In the genomic region with DNA sequence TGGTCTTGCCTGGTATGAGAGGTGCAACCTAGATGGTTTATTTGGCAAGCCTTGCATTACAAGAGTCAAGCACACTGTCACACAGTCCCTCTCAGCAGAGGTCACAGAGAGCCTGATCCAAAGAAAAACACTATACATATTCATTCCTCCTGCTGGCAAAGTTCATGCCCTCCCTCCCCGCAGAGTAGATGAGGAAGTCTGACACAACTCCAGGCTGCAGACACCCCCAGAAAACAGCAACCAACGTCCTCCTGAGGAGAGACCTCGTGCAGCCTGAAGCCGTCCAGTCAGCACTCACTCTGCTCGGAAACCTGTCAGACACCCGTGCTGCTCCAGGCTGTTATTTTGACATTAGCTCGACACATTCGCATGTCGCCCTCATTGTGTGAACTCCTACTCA, we compare ENCODE assay signal across 11 mouse cellular contexts.
DNase-seq lines count a peak whose midpoint lies in the region; ATAC-seq and TF ChIP-seq lines count a peak whose summit lies in the region.
"Had no signal": no experiment of that assay in that cellular context is flagged by ENCODE, and none has a peak within 500 bp of the region (broad histone marks: within the 10 kb centered on the region; RNA-seq: fewer than 3 reads in every experiment).

No protein-coding gene starts in this region.

- no peaks in the 10 kb centered on the region for H3K36me3 ChIP-seq in hindbrain, embryonic 10.5 days
- H3K36me3 ChIP-seq in hindbrain, embryonic 12.5 days = no peaks in the 10 kb centered on the region
- H3K36me3 ChIP-seq in lung, embryonic 14.5 days (ENCODE audit: insufficient read depth) = no peaks in the 10 kb centered on the region
- H3K36me3 ChIP-seq in forebrain, embryonic 16.5 days (ENCODE audit: control insufficient read depth, insufficient read depth) = no peaks in the 10 kb centered on the region
- no peaks in the 10 kb centered on the region for H3K36me3 ChIP-seq in stomach, postnatal 0 days (ENCODE audit: control insufficient read depth, insufficient read depth, low read length)

- no peaks in the 10 kb centered on the region for H3K27me3 ChIP-seq in hindbrain, embryonic 10.5 days (ENCODE audit: insufficient read depth, poor library complexity, severe bottlenecking)
- H3K27me3 ChIP-seq in hindbrain, embryonic 12.5 days = no peaks in the 10 kb centered on the region
- no peaks in the 10 kb centered on the region for H3K27me3 ChIP-seq in lung, embryonic 14.5 days (ENCODE audit: insufficient read depth, low read length)
- no peaks in the 10 kb centered on the region for H3K27me3 ChIP-seq in forebrain, embryonic 16.5 days (replicated peaks; ENCODE audit: control insufficient read depth, insufficient read depth, low read length)
- no peaks in the 10 kb centered on the region for H3K27me3 ChIP-seq in stomach, postnatal 0 days (ENCODE audit: control insufficient read depth, insufficient read depth, low read length)
- H3K27me3 ChIP-seq: CH12.LX had no signal

- H3K4me3 ChIP-seq in hindbrain, embryonic 10.5 days = no peak overlapping the region
- no peak overlapping the region for H3K4me3 ChIP-seq in hindbrain, embryonic 12.5 days
- H3K4me3 ChIP-seq in lung, embryonic 14.5 days (ENCODE audit: low read depth, low read length) = no peak overlapping the region
- no peak overlapping the region for H3K4me3 ChIP-seq in forebrain, embryonic 16.5 days (replicated peaks; ENCODE audit: low read length)
- H3K4me3 ChIP-seq in stomach, postnatal 0 days (ENCODE audit: low read depth, low read length) = no peak overlapping the region
- no peak overlapping the region for H3K4me3 ChIP-seq in left cerebral cortex, adult 2 months

- no peak for TF ChIP-seq CTCF in lung, embryonic 14.5 days (IDR thresholded peaks at IDR 0.05; ENCODE audit: low read depth)
- no peak for TF ChIP-seq CTCF in stomach, postnatal 0 days (IDR thresholded peaks at IDR 0.05; ENCODE audit: low read depth)
- TF ChIP-seq CTCF in left cerebral cortex, adult 2 months (IDR thresholded peaks at IDR 0.05) = no peak

- peaks cover 12% of the 10 kb centered on the region for H3K4me1 ChIP-seq in hindbrain, embryonic 10.5 days (replicated peaks)
- no peaks in the 10 kb centered on the region for H3K4me1 ChIP-seq in hindbrain, embryonic 12.5 days
- no peaks in the 10 kb centered on the region for H3K4me1 ChIP-seq in lung, embryonic 14.5 days (ENCODE audit: insufficient read depth)
- H3K4me1 ChIP-seq in forebrain, embryonic 16.5 days (replicated peaks; ENCODE audit: control insufficient read depth, insufficient read depth, low read length) = peaks cover 5% of the 10 kb centered on the region; the same call in 1 of the 2 replicates
- no peaks in the 10 kb centered on the region for H3K4me1 ChIP-seq in stomach, postnatal 0 days (replicated peaks; ENCODE audit: control insufficient read depth, insufficient read depth)

- TF ChIP-seq EP300 in stomach, postnatal 0 days (optimal IDR thresholded peaks at IDR 0.05) = no peak

- ATAC-seq in hindbrain, embryonic 12.5 days (ENCODE audit: low FRiP score) = no peak
- peak; percentile 28; the same call in 1 of the 2 replicates for ATAC-seq in lung, embryonic 14.5 days (ENCODE audit: insufficient read depth)
- peak; percentile 85 for ATAC-seq in forebrain, embryonic 16.5 days
- no peak for ATAC-seq in stomach, postnatal 0 days (ENCODE audit: low FRiP score, low TSS enrichment)

- DNase-seq in hindbrain, embryonic 10.5 days (ENCODE audit: low spot score) = peak; percentile 14
- DNase-seq in lung, embryonic 14.5 days = peak; percentile 13
- DNase-seq in lung, postnatal 10 days = no peak
- DNase-seq in stomach, postnatal 0 days (ENCODE audit: low spot score) = no peak
- DNase-seq in left cerebral cortex, adult 2 months (ENCODE audit: extremely low spot score in 1 of 2, low spot score in 2 of 2) = no peak
- DNase-seq: cerebellum, adult 9-11 months; lung, adult 18-20 months had no signal

- H3K27ac ChIP-seq in hindbrain, embryonic 10.5 days = no peak overlapping the region
- no peak overlapping the region for H3K27ac ChIP-seq in hindbrain, embryonic 12.5 days
- H3K27ac ChIP-seq in lung, embryonic 14.5 days (ENCODE audit: low read depth) = no peak overlapping the region
- H3K27ac ChIP-seq in forebrain, embryonic 16.5 days (ENCODE audit: low read length) = no peak overlapping the region
- 0 out of 2 replicates have a peak overlapping the region, but pooled peaks have one; percentile 30 for H3K27ac ChIP-seq in stomach, postnatal 0 days (replicated peaks)
- no peak overlapping the region for H3K27ac ChIP-seq in left cerebral cortex, adult 2 months

- WGBS in hindbrain, embryonic 10.5 days = 30% methylated on average over 9 of the region's 9 CpGs
- 26% methylated on average over 9 of the region's 9 CpGs for WGBS in hindbrain, embryonic 12.5 days
- WGBS in lung, embryonic 14.5 days = 17% methylated on average over 9 of the region's 9 CpGs
- 23% methylated on average over 9 of the region's 9 CpGs for WGBS in forebrain, embryonic 16.5 days
- WGBS in stomach, postnatal 0 days = 29% methylated on average over 9 of the region's 9 CpGs

- no peaks in the 10 kb centered on the region for H3K9me3 ChIP-seq in hindbrain, embryonic 10.5 days
- no peaks in the 10 kb centered on the region for H3K9me3 ChIP-seq in hindbrain, embryonic 12.5 days (replicated peaks)
- no peaks in the 10 kb centered on the region for H3K9me3 ChIP-seq in lung, embryonic 14.5 days (ENCODE audit: low read depth, low read length)
- H3K9me3 ChIP-seq in forebrain, embryonic 16.5 days (ENCODE audit: control insufficient read depth, low read length) = no peaks in the 10 kb centered on the region
- no peaks in the 10 kb centered on the region for H3K9me3 ChIP-seq in stomach, postnatal 0 days (ENCODE audit: control insufficient read depth, low read length)

- H3K9ac ChIP-seq in hindbrain, embryonic 12.5 days = no peak overlapping the region
- H3K9ac ChIP-seq in lung, embryonic 14.5 days = no peak overlapping the region
- H3K9ac ChIP-seq in forebrain, embryonic 16.5 days (replicated peaks; ENCODE audit: low read depth, low read length) = no peak overlapping the region
- H3K9ac ChIP-seq in stomach, postnatal 0 days (ENCODE audit: low read length) = no peak overlapping the region

- intact Hi-C loops in left cerebral cortex, adult 2 months (cut with DNase I) = no loop called here

- H3K4me2 ChIP-seq in hindbrain, embryonic 12.5 days (replicated peaks) = no peak overlapping the region
- no peak overlapping the region for H3K4me2 ChIP-seq in lung, embryonic 14.5 days
- H3K4me2 ChIP-seq in forebrain, embryonic 16.5 days (ENCODE audit: low read length) = no peak overlapping the region
- H3K4me2 ChIP-seq in stomach, postnatal 0 days (replicated peaks; ENCODE audit: low read depth) = no peak overlapping the region
- H3K4me2 ChIP-seq: heart, embryonic 11.5 days had no signal

Comparison
In these comparisons a context has a peak if more than half of its experiments do, and no peak if none do; other contexts are left out.
1. DNase-seq: peak in hindbrain, embryonic 10.5 days (single experiment) and lung, embryonic 14.5 days (single experiment); none in lung, postnatal 10 days (single experiment), stomach, postnatal 0 days (single experiment) and left cerebral cortex, adult 2 months (0 of 2).
2. ATAC-seq: peak in lung, embryonic 14.5 days (single experiment) and forebrain, embryonic 16.5 days (single experiment); none in hindbrain, embryonic 12.5 days (single experiment) and stomach, postnatal 0 days (single experiment).